Mouse (Mus musculus) heart, embryonic 14.5 days (tissue): ENCODE data around the gene Herc1. TPM values are rescaled to one million over a fixed set of nuclear protein-coding genes. Genes with fewer than 3 reads are reported as not detected.

Experiments used
- ATAC-seq: fragments of 200-750 bp; cut with Nextera tagmentation; 2 replicates; pipeline ENCODE4 v1.8.0; 2017; ENCODE audit warnings: low read depth, moderate TSS enrichment; ENCODE audit not compliant: insufficient number of reproducible peaks, insufficient read depth, low FRiP score
- H3K27ac ChIP-seq, 2 experiments: fragments of 200-500 bp in 1 of 2; fragments of 300-500 bp in 1 of 2; sonication (generic) in 1 of 2; replicated peaks in 1 of 2; 2 replicates each; pipeline ENCODE4 v1.5.1; 2012 to 2014; ENCODE audit warnings: low read depth in 2 of 2, low read length in 2 of 2, control low read depth in 1 of 2, mild to moderate bottlenecking in 1 of 2, mixed read lengths in 1 of 2; ENCODE audit not compliant: control insufficient read depth in 1 of 2, insufficient read depth in 1 of 2
- H3K27me3 ChIP-seq: fragments of 300-500 bp; sonication (generic); 2 replicates; pipeline ENCODE4 v1.6.1; 2014; ENCODE audit warnings: mild to moderate bottlenecking, low read length, control low read depth; ENCODE audit not compliant: control insufficient read depth, insufficient read depth
- H3K36me3 ChIP-seq: fragments of 300-500 bp; sonication (generic); 2 replicates; pipeline ENCODE4 v1.6.1; 2014; ENCODE audit warnings: mild to moderate bottlenecking, control low read depth, low read length, mixed read lengths; ENCODE audit not compliant: control insufficient read depth, insufficient read depth
- H3K4me1 ChIP-seq, 2 experiments: fragments of 200-500 bp in 1 of 2; fragments of 300-500 bp in 1 of 2; sonication (generic) in 1 of 2; 2 replicates each; pipeline ENCODE4 v1.6.1; 2012 to 2014; ENCODE audit warnings: low read length in 2 of 2, control low read depth in 1 of 2, mixed read lengths in 1 of 2; ENCODE audit not compliant: control insufficient read depth in 2 of 2, insufficient read depth in 2 of 2
- H3K4me2 ChIP-seq: fragments of 300-500 bp; sonication (generic); 2 replicates; pipeline ENCODE4 v1.6.1; 2014; ENCODE audit warnings: mild to moderate bottlenecking, low read length
- H3K4me3 ChIP-seq, 2 experiments: fragments of 200-500 bp in 1 of 2; fragments of 300-500 bp in 1 of 2; sonication (generic) in 1 of 2; 2 replicates each; pipeline ENCODE4 v1.5.1; 2012 to 2014; ENCODE audit warnings: low read length in 2 of 2, mild to moderate bottlenecking in 2 of 2, control low read depth in 1 of 2, low read depth in 1 of 2, moderate library complexity in 1 of 2; ENCODE audit not compliant: control insufficient read depth in 1 of 2, insufficient read depth in 1 of 2
- H3K9ac ChIP-seq: fragments of 300-500 bp; sonication (generic); 2 replicates; pipeline ENCODE4 v1.6.1; 2014; ENCODE audit warnings: mild to moderate bottlenecking, low read length
- H3K9me3 ChIP-seq: fragments of 300-500 bp; sonication (generic); 2 replicates; pipeline ENCODE4 v1.6.1; 2016; ENCODE audit warnings: low read length, control low read depth; ENCODE audit not compliant: control insufficient read depth
- WGBS: fragments of 180-500 bp; shearing (Covaris S2); extraction: QIAGEN DNeasy Blood & Tissue Kit; methylation state at CpG from one replicate; pipeline ENCODE4 v1.1.7; 2014; 5-methylcytosine and 5-hydroxymethylcytosine counted together
- polyA plus RNA-seq: library from polyadenylated mRNA; unstranded; fragments of >200 nt; fragmentation: Nextera tagmentation; extraction: Ambion mirVana; gene quantifications from 2 replicates; pipeline ENCODE4 v1.2.1, GENCODE M21; 2014

Gene Herc1
- polyA plus RNA-seq, 1 experiment from 2014 or later = 23.1 TPM

- ATAC-seq = no peak
- Histone ChIP-seq H3K4me3 (no peak overlapping the region), H3K4me2 (no peak overlapping the region), H3K9me3 (no peaks in the 10 kb centered on the region), H3K27me3 (peaks cover 1% of the 10 kb centered on the region; the same call in 1 of the 2 replicates), H3K4me1 (no peaks in the 10 kb centered on the region), H3K27ac (no peak overlapping the region), H3K9ac (no peak overlapping the region), H3K36me3 (no peaks in the 10 kb centered on the region)
- 34% methylated on average over 3 of the region's 3 CpGs for WGBS
These were observed 38.8 kb upstream of the Herc1 start for GRCm38 (mm10) chr9:66311458-66311857.

GRCm38 (mm10) chr9:66316603-66317002, 33.6 kb upstream of the Herc1 start:
- H3K4me1 ChIP-seq = no peaks in the 10 kb centered on the region
- H3K4me2 ChIP-seq = no peak overlapping the region
- H3K9ac ChIP-seq = no peak overlapping the region
- 55% methylated on average over 2 of the region's 2 CpGs for WGBS
- no peak for ATAC-seq
- H3K27ac ChIP-seq = no peak overlapping the region
- no peaks in the 10 kb centered on the region for H3K36me3 ChIP-seq
- no peak overlapping the region for H3K4me3 ChIP-seq
- no peaks in the 10 kb centered on the region for H3K9me3 ChIP-seq
- no peaks in the 10 kb centered on the region for H3K27me3 ChIP-seq

GRCm38 (mm10) chr9:66322010-66322931, 28.0 kb upstream of the Herc1 start:
- ATAC-seq = no peak
- WGBS = 85% methylated on average over 7 of the region's 7 CpGs

GRCm38 (mm10) chr9:66326879-66327278, 23.4 kb upstream of the Herc1 start:
- no peak overlapping the region for H3K4me2 ChIP-seq
- no peak overlapping the region for H3K27ac ChIP-seq
- 56% methylated on average over 2 of the region's 2 CpGs for WGBS
- H3K9me3 ChIP-seq = no peaks in the 10 kb centered on the region
- no peaks in the 10 kb centered on the region for H3K4me1 ChIP-seq
- no peak overlapping the region for H3K4me3 ChIP-seq
- no peak for ATAC-seq
- no peaks in the 10 kb centered on the region for H3K27me3 ChIP-seq
- H3K9ac ChIP-seq = no peak overlapping the region
- H3K36me3 ChIP-seq = no peaks in the 10 kb centered on the region

More at GRCm38 (mm10) chr9:66322010-66322931, 28.0 kb upstream of the Herc1 start:
- no peaks in the 10 kb centered on the region for H3K4me1 ChIP-seq
- no peaks in the 10 kb centered on the region for H3K9me3 ChIP-seq
- H3K4me3 ChIP-seq = no peak overlapping the region
- H3K27me3 ChIP-seq = no peaks in the 10 kb centered on the region
- no peak overlapping the region for H3K9ac ChIP-seq
- H3K4me2 ChIP-seq = no peak overlapping the region
- H3K36me3 ChIP-seq = no peaks in the 10 kb centered on the region
- H3K27ac ChIP-seq = no peak overlapping the region

- WGBS = 58% methylated on average over 6 of the region's 6 CpGs
- no peak overlapping the region for H3K9ac ChIP-seq
- no peaks in the 10 kb centered on the region for H3K27me3 ChIP-seq
- no peaks in the 10 kb centered on the region for H3K36me3 ChIP-seq
- H3K27ac ChIP-seq = no peak overlapping the region
- H3K4me2 ChIP-seq = no peak overlapping the region
- no peak for ATAC-seq
- H3K4me1 ChIP-seq = no peaks in the 10 kb centered on the region
- no peak overlapping the region for H3K4me3 ChIP-seq
- H3K9me3 ChIP-seq = no peaks in the 10 kb centered on the region
These were observed 20.8 kb upstream of the Herc1 start for GRCm38 (mm10) chr9:66329474-66329873.

GRCm38 (mm10) chr9:66330437-66330836, 19.8 kb upstream of the Herc1 start:
- Histone ChIP-seq H3K27ac (no peak overlapping the region), H3K36me3 (no peaks in the 10 kb centered on the region), H3K4me3 (no peak overlapping the region), H3K9ac (no peak overlapping the region), H3K4me1 (no peaks in the 10 kb centered on the region), H3K27me3 (no peaks in the 10 kb centered on the region), H3K9me3 (no peaks in the 10 kb centered on the region), H3K4me2 (no peak overlapping the region)
- ATAC-seq = no peak
- WGBS = 16% methylated on average over 3 of the region's 3 CpGs

GRCm38 (mm10) chr9:66331548-66331947, 18.7 kb upstream of the Herc1 start:
- H3K4me2 ChIP-seq = no peak overlapping the region
- H3K36me3 ChIP-seq = no peaks in the 10 kb centered on the region
- no peak for ATAC-seq
- H3K4me3 ChIP-seq = no peak overlapping the region
- H3K9ac ChIP-seq = no peak overlapping the region
- no peaks in the 10 kb centered on the region for H3K27me3 ChIP-seq
- no peaks in the 10 kb centered on the region for H3K4me1 ChIP-seq
- 84% methylated on average over 2 of the region's 2 CpGs for WGBS
- no peak overlapping the region for H3K27ac ChIP-seq
- no peaks in the 10 kb centered on the region for H3K9me3 ChIP-seq
